Mouse (Mus musculus) stomach, postnatal 0 days (tissue): Measurements from ENCODE around the gene Tln2.

ENCODE experiments used
- CTCF ChIP-seq: IDR thresholded peaks from 2 replicates; pipeline ENCODE4 v1.5.1; 2016; ENCODE audit warnings: antibody characterized with exemption, low read depth, mild to moderate bottlenecking, moderate library complexity
- EP300 ChIP-seq: optimal IDR thresholded peaks from 2 replicates; pipeline ENCODE3; 2016; ENCODE audit warnings: antibody characterized with exemption

GRCm38 (mm10) chr9:67441484-67441883, 118.0 kb downstream of the Tln2 start:
- TF ChIP-seq CTCF: no peak
- TF ChIP-seq EP300: no peak
